Mouse (Mus musculus) midbrain, embryonic 12.5 days (tissue): Measurements from ENCODE around the gene Anapc16. TPM values are rescaled to one million over a fixed set of nuclear protein-coding genes. Genes with fewer than 3 reads are reported as not detected.
"Not testable (repeated sequence)": the region's sequence is repeated elsewhere in the genome, so short reads cannot be mapped to it uniquely, and the experiment has no call there.

Experiments used
- ATAC-seq: fragments of 200-750 bp; cut with Nextera tagmentation; 2 replicates; pipeline ENCODE4 v1.8.0; 2017; ENCODE audit warnings: low read depth, moderate TSS enrichment, moderate library complexity; ENCODE audit not compliant: low FRiP score
- H3K27ac ChIP-seq: fragments of 300-500 bp; sonication (generic); replicated peaks from 2 replicates; pipeline ENCODE4 v1.5.1; 2016; ENCODE audit warnings: mild to moderate bottlenecking
- H3K27me3 ChIP-seq: fragments of 300-500 bp; sonication (generic); 2 replicates; pipeline ENCODE4 v1.6.1; 2016; ENCODE audit warnings: mild to moderate bottlenecking
- H3K36me3 ChIP-seq: fragments of 300-500 bp; sonication (generic); 2 replicates; pipeline ENCODE4 v1.6.1; 2016
- H3K4me1 ChIP-seq: fragments of 300-500 bp; sonication (generic); 2 replicates; pipeline ENCODE4 v1.6.1; 2016
- H3K4me2 ChIP-seq: fragments of 300-500 bp; sonication (generic); replicated peaks from 2 replicates; pipeline ENCODE4 v1.6.1; 2016; ENCODE audit warnings: mild to moderate bottlenecking, moderate library complexity
- H3K4me3 ChIP-seq: fragments of 300-500 bp; sonication (generic); 2 replicates; pipeline ENCODE4 v1.5.1; 2016; ENCODE audit warnings: mild to moderate bottlenecking
- H3K9ac ChIP-seq: fragments of 300-500 bp; sonication (generic); replicated peaks from 2 replicates; pipeline ENCODE4 v1.6.1; 2016; ENCODE audit warnings: mild to moderate bottlenecking, moderate library complexity
- H3K9me3 ChIP-seq: fragments of 300-500 bp; sonication (generic); 2 replicates; pipeline ENCODE4 v1.6.1; 2016; ENCODE audit warnings: mild to moderate bottlenecking
- WGBS: fragments of 180-500 bp; shearing (Covaris S2); methylation state at CpG from one replicate; pipeline ENCODE4 v1.1.7; 2016; 5-methylcytosine and 5-hydroxymethylcytosine counted together
- polyA plus RNA-seq: library from polyadenylated mRNA; unstranded; fragments of >200 nt; fragmentation: Nextera tagmentation; extraction: Ambion mirVana; gene quantifications from 2 replicates; pipeline ENCODE4 v1.2.1, GENCODE M21; 2016

Gene Anapc16
- polyA plus RNA-seq, 1 experiment from 2014 or later = 115 TPM

DNA sequence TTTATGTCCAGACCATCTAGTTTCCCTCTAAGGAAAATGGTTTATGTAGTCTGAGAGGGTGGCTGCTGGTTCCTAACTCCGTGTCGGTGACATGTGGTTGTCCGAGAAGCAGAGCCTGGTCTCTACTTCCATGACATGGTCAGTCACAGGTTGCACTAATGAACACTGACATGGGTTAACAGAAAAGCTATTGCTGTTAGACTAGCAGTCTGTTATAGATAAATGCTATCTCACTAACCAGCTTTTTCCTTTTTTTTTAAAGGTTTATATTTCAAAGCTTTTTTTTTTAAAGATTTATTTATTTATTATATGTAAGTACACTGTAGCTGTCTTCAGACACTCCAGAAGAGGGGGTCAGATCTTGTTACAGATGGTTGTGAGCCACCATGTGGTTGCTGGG is 3.9 kb downstream of the Anapc16 start:
- H3K4me3 ChIP-seq = no peak overlapping the region
- no peaks in the 10 kb centered on the region for H3K27me3 ChIP-seq
- ATAC-seq = no peak
- WGBS = 96% methylated on average over 3 of the region's 3 CpGs
- no peak overlapping the region for H3K9ac ChIP-seq
- H3K4me2 ChIP-seq = no peak overlapping the region
- H3K27ac ChIP-seq = no peak overlapping the region
- peaks cover 21% of the 10 kb centered on the region for H3K4me1 ChIP-seq
- H3K9me3 ChIP-seq = no peaks in the 10 kb centered on the region
- peaks cover 33% of the 10 kb centered on the region for H3K36me3 ChIP-seq

DNA sequence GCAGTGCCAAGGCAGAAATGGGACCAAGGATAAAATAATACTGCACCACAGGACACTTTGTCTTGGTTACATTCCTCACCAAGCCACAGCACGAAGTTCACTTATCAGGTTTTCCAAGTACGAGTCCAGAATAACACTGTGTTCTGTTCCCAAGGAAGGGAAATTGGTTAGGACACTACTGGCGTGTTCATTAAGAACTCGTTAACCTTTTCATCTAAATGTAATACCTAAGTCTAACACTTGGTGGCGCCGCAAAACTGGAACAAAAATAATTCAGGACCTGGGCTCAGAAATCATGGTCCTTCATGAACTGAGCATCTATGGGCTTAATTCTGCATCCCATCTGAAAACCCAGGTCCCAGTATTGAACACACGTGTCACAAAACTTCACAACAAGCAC is 5.3 kb downstream of the Anapc16 start:
- H3K9ac ChIP-seq = no peak overlapping the region
- H3K4me1 ChIP-seq = peaks cover 14% of the 10 kb centered on the region
- H3K4me2 ChIP-seq = no peak overlapping the region
- H3K27me3 ChIP-seq = no peaks in the 10 kb centered on the region
- H3K36me3 ChIP-seq = peaks cover 39% of the 10 kb centered on the region
- no peak for ATAC-seq
- 17% methylated on average over 7 of the region's 7 CpGs for WGBS
- H3K4me3 ChIP-seq = no peak overlapping the region
- H3K27ac ChIP-seq = no peak overlapping the region
- no peaks in the 10 kb centered on the region for H3K9me3 ChIP-seq

DNA sequence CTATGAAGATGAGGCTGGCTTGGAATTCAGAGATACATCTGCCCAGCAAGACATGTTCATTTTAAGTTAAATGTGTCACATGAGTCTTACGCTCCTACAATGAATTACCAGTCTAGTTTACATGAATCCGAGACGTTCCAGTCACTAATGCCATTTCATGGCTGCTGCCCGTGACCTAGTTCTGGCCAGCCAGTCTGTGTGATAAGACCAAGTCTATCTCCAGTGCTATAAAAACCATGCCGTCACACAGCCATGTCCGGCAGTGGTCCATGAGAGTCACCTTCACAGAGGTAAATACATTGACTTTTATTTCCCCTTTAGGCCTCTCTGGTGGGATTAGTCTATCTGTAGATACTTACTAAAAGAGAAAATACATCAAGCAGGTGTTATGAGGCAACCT is 7.0 kb downstream of the Anapc16 start:
- Histone ChIP-seq H3K4me1 (peaks cover under 1% of the 10 kb centered on the region; the same call in 1 of the 2 replicates), H3K4me2 (no peak overlapping the region), H3K9ac (no peak overlapping the region), H3K27ac (no peak overlapping the region), H3K36me3 (peaks cover 53% of the 10 kb centered on the region), H3K4me3 (no peak overlapping the region), H3K9me3 (no peaks in the 10 kb centered on the region), H3K27me3 (no peaks in the 10 kb centered on the region)
- WGBS = 92% methylated on average over 6 of the region's 6 CpGs
- ATAC-seq = no peak

DNA sequence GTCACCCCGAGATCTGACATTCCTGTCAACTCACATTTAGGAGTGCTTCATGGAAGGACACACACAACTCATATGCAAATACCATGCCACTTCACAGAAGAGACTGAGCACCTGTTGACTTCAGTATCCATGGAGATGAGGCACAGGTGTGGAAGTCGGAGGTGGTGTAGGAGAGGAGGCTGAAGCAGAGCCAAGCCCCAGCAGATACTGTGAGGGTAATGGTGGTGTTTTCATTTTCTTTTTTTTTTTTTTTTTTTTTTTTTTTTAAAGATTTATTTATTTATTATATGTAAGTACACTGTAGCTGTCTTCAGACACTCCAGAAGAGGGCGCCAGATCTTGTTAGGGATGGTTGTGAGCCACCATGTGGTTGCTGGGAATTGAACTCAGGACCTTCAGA is 9.1 kb downstream of the Anapc16 start:
- H3K4me3 ChIP-seq, H3K9ac ChIP-seq, H3K4me2 ChIP-seq, ATAC-seq, H3K4me1 ChIP-seq, H3K27ac ChIP-seq, H3K27me3 ChIP-seq, H3K9me3 ChIP-seq: not testable (repeated sequence)
- H3K36me3 ChIP-seq = peaks cover 64% of the 10 kb centered on the region
- 81% methylated on average over 3 of the region's 3 CpGs for WGBS

DNA sequence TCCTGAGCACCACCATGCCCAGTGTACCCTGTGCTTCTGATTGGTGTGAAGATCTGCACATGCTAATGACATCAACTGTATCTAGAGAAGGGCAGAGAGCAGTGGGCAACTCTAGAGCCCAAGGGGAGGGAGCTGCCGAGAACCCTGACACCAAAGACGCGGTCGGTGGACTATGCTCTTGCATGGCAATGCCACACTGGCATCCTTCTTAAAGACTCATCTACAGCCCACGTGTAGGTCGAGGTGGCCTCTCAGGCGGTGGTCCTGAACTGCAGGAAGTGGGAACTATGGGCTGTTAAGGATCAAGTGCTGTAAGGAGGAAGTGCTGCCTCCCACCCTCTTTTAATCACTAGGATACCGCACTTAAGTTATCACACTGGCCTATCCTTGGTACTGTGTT is 10.9 kb downstream of the Anapc16 start:
- H3K4me2 ChIP-seq = no peak overlapping the region
- ATAC-seq = no peak
- no peaks in the 10 kb centered on the region for H3K4me1 ChIP-seq
- H3K27ac ChIP-seq = no peak overlapping the region
- no peak overlapping the region for H3K9ac ChIP-seq
- H3K9me3 ChIP-seq = no peaks in the 10 kb centered on the region
- no peaks in the 10 kb centered on the region for H3K27me3 ChIP-seq
- WGBS = 93% methylated on average over 8 of the region's 8 CpGs
- peaks cover 82% of the 10 kb centered on the region for H3K36me3 ChIP-seq
- no peak overlapping the region for H3K4me3 ChIP-seq

DNA sequence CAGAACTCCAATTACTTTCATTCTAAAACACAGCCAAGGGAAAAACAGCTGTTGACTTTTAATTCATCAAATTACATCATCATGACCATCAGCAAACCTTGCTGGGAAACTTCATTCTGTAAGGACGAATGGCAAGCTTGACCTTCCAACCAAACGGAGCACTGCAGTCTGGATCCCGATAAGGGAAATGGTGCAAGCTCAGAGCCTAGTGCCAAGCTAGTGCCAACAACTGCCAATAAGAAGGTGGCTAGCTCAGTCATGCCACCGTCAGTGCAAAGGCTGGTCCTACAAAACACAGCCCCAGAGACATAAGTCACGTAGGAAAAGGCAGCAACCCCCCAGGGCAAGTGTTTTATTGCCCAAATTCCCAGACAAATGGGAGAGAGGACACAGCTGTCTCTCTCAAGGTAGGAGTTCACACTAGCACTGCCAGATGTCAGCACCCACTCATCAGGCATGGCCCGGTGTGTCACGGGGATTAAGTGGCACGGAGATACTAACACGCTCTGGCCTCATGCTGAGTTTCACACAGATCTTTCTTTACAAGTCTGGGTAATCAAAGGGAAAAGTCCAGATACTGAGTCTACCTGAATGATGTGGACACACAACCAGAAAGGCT is 11.6 kb downstream of the Anapc16 start:
- no peak for ATAC-seq
- peaks cover 86% of the 10 kb centered on the region for H3K36me3 ChIP-seq

DNA sequence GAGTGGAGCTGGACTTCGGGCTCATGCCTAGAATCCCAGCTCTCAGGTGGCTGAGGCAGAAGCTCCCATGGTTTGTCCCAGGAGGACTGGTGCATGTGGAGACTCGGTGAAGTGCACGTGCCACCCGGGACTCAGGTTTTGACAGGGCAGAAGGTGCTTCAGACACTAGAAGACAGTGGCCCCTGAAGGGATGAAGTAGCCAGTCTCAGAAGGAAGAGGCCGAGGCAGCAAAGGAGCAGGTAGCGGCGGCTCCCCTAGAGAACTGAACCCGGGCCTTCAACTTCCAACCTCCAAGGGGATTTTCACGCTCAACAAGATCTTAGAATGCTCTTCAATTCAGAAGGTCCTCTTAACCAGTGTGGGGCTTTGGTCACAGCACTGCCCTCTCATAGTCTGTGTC is 12.5 kb downstream of the Anapc16 start:
- 97% methylated on average over 9 of the region's 9 CpGs for WGBS

More for the DNA sequence above, 11.6 kb downstream of the Anapc16 start:
- Histone ChIP-seq H3K27me3 (no peaks in the 10 kb centered on the region), H3K4me3 (no peak overlapping the region), H3K9ac (no peak overlapping the region), H3K9me3 (no peaks in the 10 kb centered on the region), H3K27ac (no peak overlapping the region), H3K4me1 (no peaks in the 10 kb centered on the region), H3K4me2 (no peak overlapping the region)
- WGBS = 89% methylated on average over 9 of the region's 9 CpGs

DNA sequence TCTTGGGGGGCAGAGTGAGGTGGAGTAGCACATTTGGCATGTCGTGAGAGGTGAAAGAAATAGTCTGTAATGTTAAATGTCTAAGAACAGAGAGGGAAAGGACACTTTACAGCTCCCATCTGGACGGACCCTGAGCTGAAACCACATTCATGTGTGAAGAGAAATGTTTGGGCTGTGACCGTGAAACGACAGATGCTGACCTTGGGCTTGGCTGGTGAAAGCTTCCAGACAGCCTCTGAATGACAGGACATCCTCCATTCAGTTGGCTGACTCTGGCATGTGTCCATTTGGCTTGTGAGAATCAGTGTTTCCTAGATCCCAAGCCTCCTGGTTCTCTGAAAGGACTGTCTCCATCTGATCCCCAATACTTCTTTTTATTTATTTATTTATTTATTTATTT is 14.9 kb downstream of the Anapc16 start:
- Histone ChIP-seq H3K9ac (no peak overlapping the region), H3K36me3 (peaks cover 73% of the 10 kb centered on the region), H3K4me2 (no peak overlapping the region), H3K9me3 (no peaks in the 10 kb centered on the region), H3K27ac (no peak overlapping the region), H3K27me3 (no peaks in the 10 kb centered on the region), H3K4me3 (no peak overlapping the region), H3K4me1 (no peaks in the 10 kb centered on the region)
- no peak for ATAC-seq
- WGBS = 90% methylated on average over 4 of the region's 4 CpGs

More for the DNA sequence above, 12.5 kb downstream of the Anapc16 start:
- H3K4me2 ChIP-seq = no peak overlapping the region
- no peaks in the 10 kb centered on the region for H3K9me3 ChIP-seq
- H3K4me1 ChIP-seq = no peaks in the 10 kb centered on the region
- no peak for ATAC-seq
- H3K9ac ChIP-seq = no peak overlapping the region
- H3K4me3 ChIP-seq = no peak overlapping the region
- H3K27me3 ChIP-seq = no peaks in the 10 kb centered on the region
- peaks cover 86% of the 10 kb centered on the region for H3K36me3 ChIP-seq
- H3K27ac ChIP-seq = no peak overlapping the region

DNA sequence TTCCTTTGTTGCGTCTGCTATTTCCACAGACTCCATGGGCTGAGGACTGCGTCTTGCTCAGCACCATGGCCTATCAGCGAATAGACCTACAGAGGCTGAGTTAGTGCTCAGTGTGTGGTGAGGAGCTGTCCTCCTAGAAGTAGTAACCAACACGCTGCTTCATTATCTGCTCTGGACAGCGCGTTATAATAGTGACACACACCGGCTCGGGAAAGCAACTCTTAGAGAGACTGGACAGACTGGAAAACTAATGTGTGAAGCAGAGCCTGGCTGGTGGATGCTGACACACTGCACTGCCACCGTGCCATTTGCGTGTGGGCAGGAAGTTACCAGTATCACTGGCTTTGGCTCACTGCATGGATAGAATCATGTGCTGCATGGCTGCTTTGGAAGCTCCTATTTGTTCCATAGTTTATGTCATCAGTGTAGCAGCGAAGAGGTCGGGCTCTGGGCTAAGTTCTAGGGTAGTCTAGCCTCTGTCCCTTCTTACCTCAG is 20.5 kb downstream of the Anapc16 start:
- H3K36me3 ChIP-seq = peaks cover 22% of the 10 kb centered on the region
- ATAC-seq = no peak
- H3K9me3 ChIP-seq = no peaks in the 10 kb centered on the region
- H3K27me3 ChIP-seq = no peaks in the 10 kb centered on the region
- no peak overlapping the region for H3K27ac ChIP-seq
- H3K4me3 ChIP-seq = no peak overlapping the region
- H3K9ac ChIP-seq = no peak overlapping the region
- 94% methylated on average over 12 of the region's 12 CpGs for WGBS
- peaks cover 20% of the 10 kb centered on the region for H3K4me1 ChIP-seq
- no peak overlapping the region for H3K4me2 ChIP-seq

DNA sequence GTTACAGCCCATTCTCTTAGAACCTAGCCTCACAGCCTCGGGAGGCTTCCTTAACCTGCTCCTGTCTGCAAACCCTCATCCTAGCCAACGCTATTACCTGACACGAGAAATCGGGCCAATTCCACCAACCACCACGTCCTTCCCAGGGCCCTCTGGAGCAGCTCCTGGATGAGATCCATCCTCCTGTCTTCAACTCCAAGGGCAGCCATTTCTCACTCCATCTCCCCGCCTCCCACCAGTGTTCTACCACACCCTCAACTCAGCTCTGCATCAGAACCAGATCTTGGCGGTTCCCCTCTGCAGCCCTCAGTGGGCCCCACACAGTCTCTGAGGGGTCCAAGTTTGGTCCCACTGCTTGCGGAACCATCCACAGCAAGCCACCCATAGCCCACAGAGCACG is 21.1 kb downstream of the Anapc16 start:
- H3K27ac ChIP-seq = no peak overlapping the region
- peaks cover 20% of the 10 kb centered on the region for H3K4me1 ChIP-seq
- no peaks in the 10 kb centered on the region for H3K9me3 ChIP-seq
- ATAC-seq = no peak
- WGBS = 91% methylated on average over 9 of the region's 9 CpGs
- H3K27me3 ChIP-seq = no peaks in the 10 kb centered on the region
- H3K36me3 ChIP-seq = peaks cover 17% of the 10 kb centered on the region; the same call in 1 of the 2 replicates
- no peak overlapping the region for H3K9ac ChIP-seq
- H3K4me2 ChIP-seq = no peak overlapping the region
- no peak overlapping the region for H3K4me3 ChIP-seq

DNA sequence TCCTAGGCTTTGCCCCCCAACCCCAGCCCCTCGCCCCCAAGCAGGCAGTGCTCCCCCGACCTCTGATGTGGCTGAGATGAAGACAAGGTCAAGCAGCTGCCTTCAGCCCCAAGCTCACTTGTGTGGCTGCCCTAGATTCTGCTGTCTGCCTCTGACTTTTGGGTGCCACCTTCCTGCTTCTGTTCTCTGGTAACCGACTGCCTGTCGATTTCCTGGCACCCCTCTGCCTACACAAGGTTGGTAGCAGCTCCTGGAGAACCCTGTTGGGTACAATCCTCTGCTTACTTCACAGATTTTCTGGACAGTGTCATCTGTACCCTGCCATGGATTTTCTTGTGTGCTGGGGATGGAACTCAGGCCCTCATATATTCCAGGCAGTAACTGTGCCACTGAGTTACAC is 21.6 kb downstream of the Anapc16 start:
- Histone ChIP-seq H3K36me3 (peaks cover 13% of the 10 kb centered on the region; the same call in 1 of the 2 replicates), H3K27ac (no peak overlapping the region), H3K9ac (no peak overlapping the region), H3K9me3 (no peaks in the 10 kb centered on the region), H3K4me1 (peaks cover 20% of the 10 kb centered on the region), H3K4me2 (no peak overlapping the region), H3K4me3 (no peak overlapping the region), H3K27me3 (no peaks in the 10 kb centered on the region)
- WGBS = 84% methylated on average over 4 of the region's 4 CpGs
- no peak for ATAC-seq

DNA sequence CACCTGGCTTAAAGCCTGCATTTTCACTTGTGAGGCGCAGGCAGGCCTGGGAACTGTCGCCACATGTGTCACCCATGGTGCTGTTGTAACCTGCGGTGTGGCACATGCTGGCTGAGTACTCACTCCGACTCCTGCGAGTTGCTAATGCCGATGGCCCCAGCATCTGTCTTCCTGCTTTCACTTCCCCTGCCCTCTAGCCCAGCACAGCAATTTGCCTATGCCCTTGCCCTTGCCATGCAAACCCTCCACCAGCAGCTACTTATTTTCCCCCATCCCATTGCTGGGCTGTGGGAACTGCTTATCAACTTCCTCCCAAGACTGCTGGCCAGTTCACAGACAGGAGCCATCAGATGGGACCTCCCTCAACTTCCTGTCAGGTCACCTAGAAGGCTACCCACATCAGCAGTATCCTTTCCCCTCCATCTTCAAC is 22.1 kb downstream of the Anapc16 start:
- no peak for ATAC-seq
- 97% methylated on average over 6 of the region's 6 CpGs for WGBS
- no peak overlapping the region for H3K27ac ChIP-seq

More for the DNA sequence above, 22.1 kb downstream of the Anapc16 start:
- H3K4me2 ChIP-seq = no peak overlapping the region
- H3K9me3 ChIP-seq = no peaks in the 10 kb centered on the region
- no peaks in the 10 kb centered on the region for H3K27me3 ChIP-seq
- H3K4me3 ChIP-seq = no peak overlapping the region
- peaks cover 8% of the 10 kb centered on the region; the same call in 1 of the 2 replicates for H3K36me3 ChIP-seq
- H3K4me1 ChIP-seq = peaks cover 20% of the 10 kb centered on the region
- no peak overlapping the region for H3K9ac ChIP-seq
